Mouse (Mus musculus) Patski (cell line): ENCODE measurements around the gene Nabp2. TPM values are rescaled to one million over a fixed set of nuclear protein-coding genes. Genes with fewer than 3 reads are reported as not detected.

Experiments used
- ATAC-seq: fragments of 100-300 bp; one replicate; pipeline ENCODE4 v1.8.0; 2021
- CTCF ChIA-PET: fragments of 350-600 bp; sonication (Branson Sonifier 250); formaldehyde crosslinking; loops from one replicate; lab custom pipeline; 2022; ENCODE audit warnings: inconsistent platforms; lab: Charles Lee
- POLR2A ChIA-PET: fragments of 350-600 bp; sonication (Branson Sonifier 250); formaldehyde crosslinking; loops from one replicate; lab custom pipeline; 2022; ENCODE audit warnings: antibody characterized with exemption, inconsistent platforms; lab: Charles Lee
- DNase-seq: peaks from one replicate; pipeline ENCODE4 v3.0.0-alpha.2; 2011; ENCODE audit warnings: low read depth, low spot score
- H3K27me3 ChIP-seq: fragments of 371-371 bp; one replicate; pipeline ENCODE4 v1.5.1; 2021
- CTCF ChIP-seq: fragments of 100-300 bp; IDR thresholded peaks from one replicate; pipeline ENCODE4 v1.5.1; 2021
- in situ Hi-C: fragments of 300-500 bp; cut with MboI; formaldehyde crosslinking; loops from 3 replicates; pipeline ENCODE4 v1.11.1; 2018; ENCODE audit warnings: low pct_unique_long_range_greater_than_20kb, mixed read lengths
- polyA plus RNA-seq: library from polyadenylated mRNA; unstranded; gene quantifications from one replicate; pipeline ENCODE4 v1.2.3, GENCODE M21; 2021

Gene Nabp2
- polyA plus RNA-seq, 1 experiment from 2014 or later: 85.0 TPM

GRCm38 (mm10) chr10:128451014-128451413, 39.7 kb upstream of the Nabp2 start:
- in situ Hi-C loops: no loop called here

GRCm38 (mm10) chr10:128445407-128445806, 34.1 kb upstream of the Nabp2 start:
- H3K27me3 ChIP-seq: no peaks in the 10 kb centered on the region
- no peak for TF ChIP-seq CTCF
- DNase-seq (no peak), ATAC-seq (no peak)
- CTCF ChIA-PET: no interaction called here
- POLR2A ChIA-PET: interaction anchor here (0.6 kb wide), 1 partner anchor 11 kb away, joined by 3 read pairs; no protein-coding TSS in a partner anchor
- in situ Hi-C loops: loop anchor here (10.0 kb wide), 1 partner anchor 231 kb away; the partner anchor contains the start of gene Spryd4

More at GRCm38 (mm10) chr10:128451014-128451413, 39.7 kb upstream of the Nabp2 start:
- no peaks in the 10 kb centered on the region for H3K27me3 ChIP-seq
- ChIA-PET POLR2A (no interaction called here), CTCF (interaction anchor here (1.2 kb wide), 1 partner anchor 73 kb away, joined by 4 read pairs; no protein-coding TSS in a partner anchor)
- DNase-seq (no peak), ATAC-seq (no peak)
- TF ChIP-seq CTCF: no peak

GRCm38 (mm10) chr10:128444354-128444753, 33.1 kb upstream of the Nabp2 start:
- H3K27me3 ChIP-seq: no peaks in the 10 kb centered on the region
- ChIA-PET POLR2A (no interaction called here), CTCF (no interaction called here)
- in situ Hi-C loops: loop anchor here (10.0 kb wide), 1 partner anchor 230 kb away; the partner anchor contains the start of gene Spryd4
- no peak for TF ChIP-seq CTCF
- no peak for DNase-seq
- no peak for ATAC-seq

- TF ChIP-seq CTCF: no peak
- POLR2A ChIA-PET: interaction anchor here (0.6 kb wide), 1 partner anchor 58 kb away, joined by 4 read pairs; no protein-coding TSS in a partner anchor
- CTCF ChIA-PET: no interaction called here
- no peaks in the 10 kb centered on the region for H3K27me3 ChIP-seq
- DNase-seq (no peak), ATAC-seq (no peak)
- in situ Hi-C loops: loop anchor here (10.0 kb wide), 1 partner anchor 228 kb away; the partner anchor contains the start of gene Spryd4
Measured at GRCm38 (mm10) chr10:128442718-128443117, 31.4 kb upstream of the Nabp2 start.

- ChIA-PET POLR2A (no interaction called here), CTCF (interaction anchor here (1.0 to 2.2 kb wide), 3 partner anchors 10 to 65 kb away, joined by 3 to 13 read pairs (median 10); partner anchors contain the start of genes Ankrd52, Nabp2 and Rnf41)
- DNase-seq (no peak), ATAC-seq (no peak)
- no peaks in the 10 kb centered on the region for H3K27me3 ChIP-seq
- in situ Hi-C loops: loop anchor here (10.0 kb wide), 1 partner anchor 227 kb away; the partner anchor contains the start of gene Spryd4
- TF ChIP-seq CTCF: no peak
Measured at GRCm38 (mm10) chr10:128441324-128442119, 30.2 kb upstream of the Nabp2 start.

- TF ChIP-seq CTCF: no peak
- in situ Hi-C loops: loop anchor here (10.0 kb wide), 1 partner anchor 226 kb away; the partner anchor contains the start of gene Spryd4
- CTCF ChIA-PET: interaction anchor here (0.7 to 2.2 kb wide), 5 partner anchors 9 to 64 kb away, joined by 3 to 13 read pairs (median 7); partner anchors contain the start of genes Ankrd52, Nabp2 and Rnf41
- ATAC-seq (no peak), DNase-seq (no peak)
- POLR2A ChIA-PET: interaction anchor here (0.6 to 1.7 kb wide), 3 partner anchors 9 to 73 kb away, joined by 3 to 4 read pairs (median 3); no protein-coding TSS in a partner anchor
- H3K27me3 ChIP-seq: no peaks in the 10 kb centered on the region
Measured at GRCm38 (mm10) chr10:128440407-128440806, 29.1 kb upstream of the Nabp2 start.

GRCm38 (mm10) chr10:128438675-128439279, 27.5 kb upstream of the Nabp2 start:
- ATAC-seq: no peak
- TF ChIP-seq CTCF: no peak
- CTCF ChIA-PET: interaction anchor here (1.6 to 2.2 kb wide), 2 partner anchors 12 to 28 kb away, joined by 4 to 10 read pairs; partner anchors contain the start of genes Nabp2 and Rnf41
- POLR2A ChIA-PET: interaction anchor here (0.6 to 1.7 kb wide), 2 partner anchors 71 to 592 kb away, joined by 3 read pairs; no protein-coding TSS in a partner anchor
- no peaks in the 10 kb centered on the region for H3K27me3 ChIP-seq
- in situ Hi-C loops: no loop called here
- DNase-seq: no peak

- in situ Hi-C loops: no loop called here
- DNase-seq: no peak
- POLR2A ChIA-PET: interaction anchor here (0.7 kb wide), 1 partner anchor 216 kb away, joined by 3 read pairs; no protein-coding TSS in a partner anchor
Measured at GRCm38 (mm10) chr10:128436376-128436775, 25.1 kb upstream of the Nabp2 start.

GRCm38 (mm10) chr10:128435873-128436272, 24.6 kb upstream of the Nabp2 start:
- in situ Hi-C loops: no loop called here
- ATAC-seq (no peak), DNase-seq (no peak)
- ChIA-PET CTCF (no interaction called here), POLR2A (interaction anchor here (0.7 kb wide), 1 partner anchor 215 kb away, joined by 3 read pairs; no protein-coding TSS in a partner anchor)
- no peak for TF ChIP-seq CTCF
- H3K27me3 ChIP-seq: no peaks in the 10 kb centered on the region

More at GRCm38 (mm10) chr10:128436376-128436775, 25.1 kb upstream of the Nabp2 start:
- CTCF ChIA-PET: no interaction called here
- no peaks in the 10 kb centered on the region for H3K27me3 ChIP-seq
- ATAC-seq: no peak
- no peak for TF ChIP-seq CTCF
